Mouse (Mus musculus) cerebellum, adult 8-10 months (tissue): ENCODE measurements around the gene Mogat2.

ENCODE experiments used
- DNase-seq: peaks from one replicate; pipeline ENCODE4 v3.0.0; 2022

The Mogat2 gene

GRCm38 (mm10) chr7:99191411-99191810, 47.0 kb downstream of the Mogat2 start:
- no peak for DNase-seq

- no peak for DNase-seq
Measured at GRCm38 (mm10) chr7:99189885-99190284, 48.5 kb downstream of the Mogat2 start.

DNA sequence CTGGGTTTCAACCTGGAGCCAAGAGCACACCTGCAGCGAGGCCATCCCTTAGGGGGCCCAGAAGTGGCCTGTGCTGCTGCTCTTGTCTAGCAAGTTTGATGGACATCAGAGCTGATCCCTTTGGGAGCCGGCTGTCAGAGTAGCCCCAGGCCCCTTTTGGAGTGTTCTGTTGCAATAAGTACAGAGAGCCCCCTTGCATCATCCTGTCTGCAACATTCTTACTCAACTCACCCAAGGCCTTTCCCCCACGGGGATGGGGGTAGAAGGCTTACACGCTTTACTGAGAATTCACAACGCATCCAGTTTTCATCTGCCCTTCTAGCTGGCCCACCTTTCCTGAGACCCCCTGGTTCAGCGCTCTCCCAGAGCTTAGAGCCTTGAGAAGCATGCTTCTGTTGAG, 49.8 kb downstream of the Mogat2 start:
- DNase-seq: no peak

- no peak for DNase-seq
Measured at GRCm38 (mm10) chr7:99187451-99187850, 51.0 kb downstream of the Mogat2 start.

GRCm38 (mm10) chr7:99185405-99185804, 53.0 kb downstream of the Mogat2 start:
- no peak for DNase-seq

GRCm38 (mm10) chr7:99183751-99184150, 54.7 kb downstream of the Mogat2 start:
- DNase-seq: no peak

DNA sequence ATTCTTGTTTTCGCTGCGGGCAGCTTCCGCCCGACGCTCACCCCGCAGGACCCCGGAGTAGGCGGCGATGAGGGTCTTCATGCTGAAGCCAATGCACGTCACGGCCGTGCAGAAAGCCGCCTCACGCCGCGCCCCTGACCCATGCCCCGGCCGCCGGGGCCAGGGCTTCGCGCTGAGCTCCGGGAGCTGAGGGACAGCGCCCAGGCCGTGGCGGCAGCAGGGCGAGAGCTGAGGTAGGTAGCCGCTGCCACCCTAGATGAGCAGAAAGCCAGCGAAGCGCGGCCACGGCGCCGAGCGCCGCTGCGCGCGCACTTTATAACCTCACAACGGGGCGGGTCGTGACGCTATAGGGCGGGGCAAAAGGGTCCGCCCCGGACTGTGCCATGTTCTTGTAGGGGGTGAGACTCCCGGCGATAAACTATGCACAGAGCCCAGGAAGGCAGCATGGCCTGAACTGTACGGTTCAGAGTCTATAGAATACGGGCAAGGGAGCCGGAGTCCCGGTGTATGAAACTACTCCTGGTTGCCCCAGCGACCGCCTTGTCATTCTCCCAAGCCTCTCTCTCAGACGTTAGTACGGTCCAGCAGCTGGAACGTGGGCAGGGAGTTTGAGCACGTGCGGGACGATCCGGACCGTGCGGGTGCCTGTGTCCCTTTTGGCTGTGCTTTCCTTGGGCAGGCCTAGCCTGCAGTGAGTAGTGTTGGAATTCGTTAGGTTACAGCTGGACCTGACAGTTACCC, 55.8 kb downstream of the Mogat2 start, which contains the start of gene Dgat2:
Gene Dgat2, minus strand, starts transcription at position 288 of the 741 bp plus-strand sequence.
- peak; percentile 96 for DNase-seq

- no peak for DNase-seq
Measured at GRCm38 (mm10) chr7:99181619-99182431, 56.6 kb downstream of the Mogat2 start.

- DNase-seq: no peak
Measured at GRCm38 (mm10) chr7:99180162-99180561, 58.3 kb downstream of the Mogat2 start.

GRCm38 (mm10) chr7:99179271-99179670, 59.1 kb downstream of the Mogat2 start:
- no peak for DNase-seq

- DNase-seq: no peak
Measured at GRCm38 (mm10) chr7:99177386-99177785, 61.0 kb downstream of the Mogat2 start.

- no peak for DNase-seq
Measured at GRCm38 (mm10) chr7:99175666-99176065, 62.8 kb downstream of the Mogat2 start.

DNA sequence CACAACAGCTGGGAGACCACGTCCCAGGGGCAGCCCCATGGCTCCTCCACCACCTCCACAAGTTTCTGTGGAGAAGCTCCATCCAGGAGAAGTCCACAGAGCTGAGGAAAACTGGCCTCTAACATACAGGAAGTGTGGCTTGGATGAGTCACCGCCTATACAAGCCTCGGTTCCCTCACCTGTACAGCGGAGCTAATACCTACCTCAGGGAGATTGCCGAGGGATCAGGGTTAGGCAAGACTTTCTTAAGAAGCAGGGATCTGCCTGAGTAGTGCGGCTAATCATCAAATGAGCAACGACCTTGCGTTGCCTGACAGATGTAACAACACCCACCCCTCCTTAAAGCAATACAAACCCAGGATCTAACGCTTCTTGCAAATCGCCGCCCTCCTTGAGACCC, 63.3 kb downstream of the Mogat2 start:
- DNase-seq: no peak

DNA sequence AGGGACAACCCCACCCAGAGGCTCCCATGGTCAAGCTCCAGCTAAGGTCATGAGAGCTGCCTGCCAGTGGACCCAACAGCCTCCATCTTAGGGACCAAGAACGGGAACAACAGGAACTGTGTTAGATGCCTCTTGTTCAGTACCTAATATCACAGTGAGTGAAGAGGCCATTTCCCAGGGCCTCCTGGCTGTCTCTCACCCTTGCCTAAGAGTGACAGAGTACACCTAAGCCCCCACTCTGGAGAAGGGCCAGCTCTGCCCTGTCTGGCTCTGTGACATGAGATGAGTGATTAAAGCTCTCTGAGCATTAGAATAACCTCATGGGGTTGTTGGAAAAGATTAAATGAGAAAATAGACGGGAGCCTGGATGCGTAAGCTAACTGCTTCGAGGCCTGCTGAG, 64.4 kb downstream of the Mogat2 start:
- no peak for DNase-seq

- no peak for DNase-seq
Measured at GRCm38 (mm10) chr7:99172898-99173297, 65.5 kb downstream of the Mogat2 start.

GRCm38 (mm10) chr7:99171730-99172463, 66.5 kb downstream of the Mogat2 start:
- DNase-seq: no peak

DNA sequence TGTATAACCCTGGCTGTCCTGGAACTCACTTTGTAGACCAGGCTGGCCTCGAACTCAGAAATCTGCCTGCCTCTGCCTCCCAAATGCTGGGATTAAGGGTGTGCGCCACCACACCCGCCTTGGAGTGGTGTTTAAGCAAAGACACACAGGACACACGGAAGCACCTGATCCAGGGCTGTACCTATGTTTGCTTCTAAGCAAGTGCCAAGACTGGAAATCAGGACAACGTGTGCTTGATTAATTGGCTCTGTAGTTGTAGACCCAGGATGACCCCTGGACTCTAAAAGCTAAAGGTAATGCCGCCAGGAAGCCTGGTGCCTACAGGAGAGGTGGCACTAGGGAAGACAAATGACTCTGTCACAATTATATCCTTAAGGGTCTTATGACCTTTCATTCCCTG, 67.9 kb downstream of the Mogat2 start:
- DNase-seq: no peak

GRCm38 (mm10) chr7:99169717-99170403, 68.6 kb downstream of the Mogat2 start:
- no peak for DNase-seq
